Mouse (Mus musculus) left cerebral cortex, adult 8-10 months (tissue): ENCODE results near the gene Cdca4. TPM values are rescaled to one million over a fixed set of nuclear protein-coding genes. Genes with fewer than 3 reads are reported as not detected.

Source experiments
- DNase-seq, 2 experiments: peaks; one replicate each; pipeline ENCODE4 v3.0.0; 2022; ENCODE audit warnings: low spot score in 2 of 2
- total RNA-seq, 4 experiments: library from RNA; stranded (reverse); gene quantifications; 2 replicates each; pipeline ENCODE4 v1.2.4; 2022

The Cdca4 gene
- total RNA-seq, 4 experiments from 2014 or later: 9.5 to 12.3 (median 10.2) TPM

GRCm38 (mm10) chr12:112801864-112802846 lies 27.1 kb downstream of the Cdca4 start, which contains the start of gene Ahnak2:
Gene Ahnak2, minus strand, starts transcription at chr12:112802657.
- DNase-seq: no peak

- DNase-seq: no peak
Observed at GRCm38 (mm10) chr12:112800476-112800875, 28.7 kb downstream of the Cdca4 start.

GRCm38 (mm10) chr12:112799237-112799970 lies 29.8 kb downstream of the Cdca4 start:
- DNase-seq: no peak

DNA sequence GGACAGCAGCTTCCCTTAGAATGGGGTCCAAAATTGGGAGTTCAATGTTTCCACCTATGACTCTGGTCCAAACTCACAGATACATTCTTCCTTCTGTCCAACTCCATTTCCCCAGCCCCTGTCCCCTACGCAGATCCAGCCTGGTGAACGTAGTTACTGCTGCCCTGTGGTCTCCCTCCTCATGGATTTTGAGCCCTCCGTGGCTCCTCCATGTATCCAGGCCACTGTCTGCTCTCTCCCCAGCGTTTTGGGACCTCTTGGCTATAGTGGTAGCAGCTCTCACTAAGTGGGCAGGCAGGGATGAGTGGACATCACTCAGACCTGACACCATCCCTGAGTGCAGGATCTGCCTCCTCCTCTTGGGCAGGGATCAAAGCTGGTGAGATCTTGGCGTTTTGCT lies 30.5 kb downstream of the Cdca4 start:
- DNase-seq: no peak

- DNase-seq: no peak
Observed at GRCm38 (mm10) chr12:112798332-112798681, 30.9 kb downstream of the Cdca4 start.

DNA sequence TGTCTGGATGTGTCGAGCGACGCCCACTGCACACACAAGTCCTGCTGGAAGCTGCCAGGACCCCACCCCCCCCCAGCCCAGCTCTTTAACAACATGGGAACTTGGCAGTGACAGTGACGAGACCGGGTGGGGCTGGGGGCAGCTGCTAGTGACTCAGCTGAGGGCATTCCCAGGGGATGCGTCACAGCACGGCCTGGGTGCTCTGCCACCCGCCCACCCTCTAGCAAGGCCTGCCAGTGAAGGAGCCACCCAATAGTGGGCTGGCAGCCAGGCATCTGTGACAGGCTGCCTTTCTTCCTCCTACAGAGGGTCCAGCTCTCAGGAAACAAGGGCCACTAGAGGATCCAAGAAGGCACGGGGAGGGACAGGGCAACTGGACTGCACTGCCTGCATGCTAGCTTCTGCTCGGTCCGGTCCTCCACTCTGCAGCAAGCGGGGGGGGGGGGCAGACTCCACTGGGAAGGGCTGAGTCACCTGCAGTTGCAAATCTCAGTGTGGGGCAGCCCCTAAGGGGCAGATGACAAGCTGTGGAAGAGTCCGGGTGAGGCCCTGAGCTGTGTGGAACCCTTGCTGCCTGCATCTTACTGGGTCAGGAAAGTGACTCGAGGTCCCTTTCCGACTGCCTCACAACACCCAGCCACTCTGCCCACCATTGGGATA lies 31.4 kb downstream of the Cdca4 start:
- DNase-seq: peak in 1 of 2 experiments; percentile 84

DNA sequence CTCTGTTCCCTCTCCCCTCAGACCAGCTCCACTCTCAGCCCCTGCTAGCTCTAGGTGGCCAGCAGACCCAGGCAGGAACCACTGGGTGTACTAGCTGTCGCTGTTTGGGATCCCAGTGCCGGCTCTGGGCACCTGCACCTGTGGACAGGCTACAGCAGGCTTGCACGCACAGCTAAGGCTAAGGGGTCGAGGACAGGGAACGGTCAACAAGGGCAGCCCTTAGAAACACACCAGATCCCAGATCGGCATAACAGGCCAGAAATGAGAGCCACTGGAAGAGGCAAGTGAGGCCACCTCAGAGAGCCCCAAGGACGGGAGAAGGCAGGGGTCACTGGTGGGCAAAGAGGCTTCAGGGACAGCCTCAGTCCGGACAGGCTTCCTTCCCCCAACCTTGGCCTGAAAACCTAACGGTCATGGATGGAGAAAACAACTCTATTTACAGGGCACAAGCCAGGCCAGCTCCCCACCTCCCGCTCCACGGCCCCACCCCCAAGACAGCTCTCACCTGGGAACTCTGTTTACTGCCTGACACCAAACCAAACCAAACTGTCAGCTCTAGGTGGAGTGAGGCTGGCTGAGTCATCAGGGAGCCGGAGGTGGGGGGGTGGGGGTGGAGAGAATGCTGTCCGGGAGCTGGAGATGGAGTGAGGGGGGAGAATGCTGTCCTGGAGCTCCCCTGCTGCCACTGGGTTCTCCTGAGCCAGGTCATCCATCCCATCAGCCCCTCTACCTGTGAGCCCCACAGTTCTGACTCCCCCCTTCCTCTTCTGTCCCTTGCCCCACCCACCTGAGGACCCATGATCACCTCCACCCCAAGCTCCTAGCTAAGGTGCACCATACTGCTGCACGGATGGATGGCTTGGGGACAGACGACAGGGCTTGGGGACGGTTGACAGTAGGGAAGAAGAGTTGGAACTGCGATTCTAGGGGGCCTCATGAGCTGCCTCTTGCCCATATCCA lies 32.4 kb downstream of the Cdca4 start:
- no peak for DNase-seq

- DNase-seq: no peak
Observed at GRCm38 (mm10) chr12:112795466-112796104, 33.6 kb downstream of the Cdca4 start.

GRCm38 (mm10) chr12:112794998-112795397 lies 34.2 kb downstream of the Cdca4 start:
- no peak for DNase-seq

- DNase-seq: no peak
Observed at GRCm38 (mm10) chr12:112794356-112794816, 34.8 kb downstream of the Cdca4 start.

DNA sequence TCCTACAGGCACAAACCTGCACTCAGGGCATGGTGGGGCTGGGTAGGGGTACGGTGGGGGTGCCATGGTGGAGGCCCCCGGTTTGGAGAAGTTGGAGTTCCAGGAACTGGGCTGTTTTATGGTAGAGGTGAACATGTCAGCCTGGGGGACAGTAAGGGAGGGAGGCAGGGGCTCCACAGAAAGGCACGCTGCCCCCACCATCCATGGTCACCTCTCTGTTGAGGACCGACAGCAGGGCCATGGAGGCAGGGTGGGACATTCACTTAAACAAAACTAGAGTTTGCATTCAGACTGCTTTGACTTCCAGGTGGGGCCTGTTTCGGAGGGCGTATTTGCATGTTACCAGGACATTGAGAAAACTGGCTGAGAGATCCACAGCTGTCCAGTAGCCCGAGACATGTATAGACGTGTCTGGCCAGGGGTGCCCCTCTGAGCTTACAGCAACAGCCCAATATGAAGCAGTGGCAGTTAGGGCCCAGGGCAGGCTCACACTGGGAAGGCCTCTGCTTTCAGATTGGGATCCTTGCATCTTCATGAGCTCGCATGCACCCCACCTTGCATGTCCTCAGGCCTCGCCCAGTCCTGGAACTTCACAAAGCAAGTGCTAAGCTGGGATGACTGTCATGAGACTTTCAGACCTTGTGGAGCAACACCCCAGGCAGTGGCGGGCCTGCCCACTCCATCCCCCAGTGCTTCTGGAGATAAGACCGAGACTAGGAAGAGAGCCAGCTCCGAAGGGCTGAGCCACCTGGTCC lies 35.4 kb downstream of the Cdca4 start:
- no peak for DNase-seq

DNA sequence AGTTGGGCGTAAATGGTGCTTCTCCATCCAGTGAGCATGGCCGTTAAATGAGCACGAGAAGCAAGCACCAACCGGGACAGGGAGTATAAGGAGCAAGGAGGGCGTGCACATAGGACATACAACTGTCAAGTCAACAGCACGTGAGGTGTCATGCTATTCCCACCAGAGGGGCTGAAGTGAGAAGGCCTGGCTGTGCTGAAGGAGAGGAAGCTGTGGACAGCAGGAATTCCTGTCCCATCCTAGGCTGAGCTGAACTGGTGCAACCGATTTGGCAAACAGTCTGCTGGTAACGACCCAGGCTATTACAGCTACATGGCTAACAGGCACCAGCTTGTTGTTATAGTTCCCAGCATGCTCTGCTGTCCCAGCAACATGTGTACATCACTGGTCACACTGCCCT lies 38.2 kb downstream of the Cdca4 start:
- DNase-seq: no peak

GRCm38 (mm10) chr12:112774481-112774880 lies 54.7 kb downstream of the Cdca4 start:
- DNase-seq: no peak

DNA sequence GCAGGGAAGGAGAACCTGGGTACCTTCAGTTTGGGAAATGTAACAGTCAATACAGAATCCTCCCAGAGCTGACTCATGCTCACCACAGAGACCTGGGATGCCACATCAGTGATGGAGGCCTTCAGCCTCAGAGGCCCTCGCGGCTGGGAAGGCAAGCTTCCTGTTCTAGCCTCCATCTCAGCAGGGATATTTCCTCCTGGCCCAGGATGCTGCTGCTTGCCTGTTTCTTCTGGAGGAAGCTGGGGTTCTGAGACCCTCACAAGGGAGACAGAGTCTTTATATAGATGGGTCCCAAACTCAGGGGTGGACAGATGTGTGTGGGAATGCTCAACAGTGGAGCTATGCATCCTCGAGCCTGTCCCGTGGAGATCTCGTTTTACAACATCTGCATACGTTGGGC lies 55.2 kb downstream of the Cdca4 start:
- no peak for DNase-seq

DNA sequence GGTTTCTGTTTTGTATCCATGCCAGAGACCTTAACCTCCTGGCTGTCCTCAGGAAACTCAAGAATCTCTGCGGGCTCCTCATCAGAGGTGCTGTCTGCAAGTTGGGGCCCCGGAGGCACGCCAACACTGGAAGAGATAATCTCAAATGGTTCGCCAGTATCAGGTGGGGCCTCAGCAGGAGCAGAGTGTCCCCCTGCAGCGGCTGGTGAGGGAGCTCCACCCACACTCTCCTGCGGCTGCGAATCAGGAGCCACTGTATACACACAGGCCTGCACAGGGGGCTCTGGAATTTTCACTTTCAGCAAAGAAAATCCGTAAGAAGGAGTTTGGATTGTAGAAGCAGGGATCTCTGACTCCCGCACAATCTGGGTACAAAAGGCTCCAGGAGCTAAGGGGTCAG lies 55.9 kb downstream of the Cdca4 start:
- DNase-seq: no peak

- no peak for DNase-seq
Observed at GRCm38 (mm10) chr12:112772306-112772705, 56.9 kb downstream of the Cdca4 start.

- no peak for DNase-seq
Observed at GRCm38 (mm10) chr12:112770396-112770795, 58.8 kb downstream of the Cdca4 start.
